Mouse (Mus musculus) thymus, postnatal 4 days (tissue): ENCODE measurements at regions not wholly inside any gene's neighbourhood (a gene's known extent, or its start where the extent isn't known, plus 50 kb on each side); places are given as distances from the start of the nearest gene placed in this dataset.

Experiments
- DNase-seq: peaks from one replicate; pipeline ENCODE4 v3.0.0; 2021

DNA sequence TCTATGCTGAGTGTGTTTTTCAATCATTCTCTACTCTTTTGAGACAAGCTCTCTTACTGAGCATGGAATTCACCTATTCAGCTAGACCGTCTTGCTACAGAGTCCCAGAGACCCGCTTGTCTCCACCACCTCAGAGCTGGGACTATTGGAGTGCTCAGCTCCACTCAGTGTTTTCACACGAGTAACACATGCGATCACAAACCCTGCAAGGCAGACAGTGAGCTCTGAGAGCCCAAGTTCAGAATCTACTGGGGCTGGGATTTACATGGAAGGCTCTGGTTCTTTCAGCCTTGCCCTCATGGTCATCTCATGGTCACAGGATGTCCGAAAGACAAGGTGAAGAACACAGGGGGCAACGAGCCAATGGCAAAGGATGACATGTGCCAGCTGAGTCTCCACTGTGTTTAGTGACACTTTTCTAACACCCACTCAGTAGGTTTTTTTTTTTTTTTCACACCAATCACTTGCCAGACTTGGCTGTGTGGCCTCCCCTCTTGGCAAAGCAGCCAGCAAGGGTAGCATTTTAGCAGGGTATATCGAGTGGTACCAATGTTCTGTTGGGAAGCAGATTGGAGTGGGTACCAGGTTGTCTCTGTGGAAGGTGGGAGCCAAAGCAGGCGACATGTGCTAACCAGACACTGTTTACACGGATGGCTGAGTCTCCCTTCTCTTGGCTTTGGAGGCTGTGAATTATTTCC lies 51.2 kb upstream of the Gtsf1l start:
- no peak for DNase-seq

DNA sequence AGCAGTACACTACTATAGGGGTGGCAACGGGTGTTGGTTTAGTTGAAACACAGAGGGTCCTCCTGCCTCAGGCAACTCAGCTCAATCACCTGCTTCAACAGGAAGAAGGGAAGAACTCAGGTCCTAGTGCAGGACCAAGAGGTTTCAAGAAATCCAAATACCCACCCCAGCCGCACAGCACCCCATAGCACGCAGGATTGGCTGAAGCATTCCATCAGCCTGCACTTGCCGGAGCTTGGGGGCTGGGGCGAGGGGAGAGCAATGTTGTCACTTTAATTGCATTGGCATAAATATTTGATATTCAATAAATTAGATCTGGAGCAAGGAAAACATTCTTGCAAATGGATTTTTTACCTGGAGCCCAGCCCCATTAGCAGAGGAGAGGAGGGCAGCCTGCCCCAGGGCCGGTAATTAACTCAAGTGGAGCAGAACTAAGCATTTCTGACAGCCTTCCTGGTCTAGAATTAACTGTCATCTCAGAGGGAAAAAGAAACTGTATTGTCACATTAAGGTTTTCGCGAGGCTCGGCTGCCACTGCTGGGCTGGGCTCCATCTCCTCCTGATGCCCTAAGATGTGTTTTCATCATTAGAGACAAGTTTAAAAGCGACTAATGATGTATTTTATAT lies 55.2 kb upstream of the Gtsf1l start:
- DNase-seq, result no peak

DNA sequence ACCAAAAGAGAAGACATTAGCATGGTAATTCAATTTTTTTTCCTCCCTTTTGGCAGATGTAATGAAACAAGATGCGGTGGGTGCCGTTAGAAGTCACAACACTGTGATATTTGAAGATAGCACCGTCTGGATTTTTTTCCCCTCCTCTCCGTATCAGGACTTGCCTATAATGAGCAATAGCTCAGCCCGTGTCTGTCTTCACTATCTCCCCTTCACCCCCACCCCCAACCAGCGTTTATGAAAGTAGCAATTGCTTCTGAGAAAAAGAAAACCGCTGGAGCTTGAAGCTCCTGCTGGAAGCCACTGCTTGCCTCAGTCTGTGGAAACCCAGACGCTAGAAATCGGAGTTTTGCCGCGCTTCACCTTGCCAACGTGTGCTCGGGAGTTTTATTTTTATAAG lies 55.8 kb upstream of the Gtsf1l start:
- no peak for DNase-seq

DNA sequence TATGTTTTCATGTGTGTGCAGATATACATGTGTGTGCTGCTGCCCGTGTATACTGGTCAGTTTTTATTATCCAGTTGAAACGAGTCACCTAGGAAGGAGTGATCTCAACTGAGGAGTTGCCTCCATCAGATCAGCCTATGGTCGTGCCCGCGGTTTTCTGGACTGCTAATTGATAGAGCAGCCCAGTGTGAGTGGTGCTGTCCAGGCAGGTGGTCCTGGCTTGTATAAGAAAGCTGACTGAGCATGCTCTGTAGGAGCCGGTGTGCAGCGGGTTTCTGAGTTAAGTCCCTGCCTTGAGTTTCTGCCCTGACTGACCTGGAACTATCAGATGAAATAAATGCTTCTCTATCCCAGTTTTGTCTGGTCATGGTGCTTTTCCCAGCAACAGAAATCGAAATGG lies 56.9 kb upstream of the Tox2 start:
- DNase-seq, result no peak

DNA sequence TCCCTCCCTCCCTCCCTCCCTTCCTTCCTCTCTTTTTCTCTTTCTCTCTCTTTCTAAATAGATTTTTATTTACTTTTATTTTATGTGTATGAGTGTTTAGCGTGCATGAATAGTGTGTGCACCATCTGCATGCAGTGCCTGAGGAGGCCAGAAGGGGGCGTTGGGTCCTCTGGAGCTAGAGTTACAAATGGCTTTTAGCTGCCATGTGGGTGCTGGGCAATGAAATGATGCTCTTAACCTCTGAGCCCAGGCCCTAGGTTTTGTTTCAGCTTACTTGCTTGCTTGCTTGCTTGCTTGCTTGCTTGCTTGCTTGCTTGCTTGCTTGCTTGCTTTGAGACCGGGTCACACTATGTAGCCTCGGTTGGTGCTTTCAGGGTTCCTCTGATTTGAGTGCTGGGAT lies 56.4 kb upstream of the Tox2 start:
- DNase-seq, result peak; percentile 34

DNA sequence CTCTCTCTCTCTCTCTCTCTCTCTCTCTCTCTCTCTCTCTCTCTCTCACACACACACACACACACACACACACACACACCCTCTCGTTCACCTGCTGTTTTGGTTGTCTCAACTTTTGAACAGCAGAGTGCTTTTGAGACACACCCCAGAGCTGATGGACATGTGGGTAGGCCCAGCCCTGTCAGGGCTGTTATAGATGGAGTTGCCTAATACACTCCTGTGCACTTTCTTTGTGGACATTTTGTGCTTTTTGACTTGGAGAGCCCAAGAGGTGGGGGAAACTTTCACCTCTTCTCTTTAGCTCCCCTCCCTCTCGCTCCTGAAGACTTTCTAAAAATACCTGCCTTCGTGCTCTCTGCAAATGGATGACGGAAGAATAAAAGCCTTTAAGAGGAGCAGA lies 55.5 kb upstream of the Tox2 start:
- DNase-seq, result no peak

DNA sequence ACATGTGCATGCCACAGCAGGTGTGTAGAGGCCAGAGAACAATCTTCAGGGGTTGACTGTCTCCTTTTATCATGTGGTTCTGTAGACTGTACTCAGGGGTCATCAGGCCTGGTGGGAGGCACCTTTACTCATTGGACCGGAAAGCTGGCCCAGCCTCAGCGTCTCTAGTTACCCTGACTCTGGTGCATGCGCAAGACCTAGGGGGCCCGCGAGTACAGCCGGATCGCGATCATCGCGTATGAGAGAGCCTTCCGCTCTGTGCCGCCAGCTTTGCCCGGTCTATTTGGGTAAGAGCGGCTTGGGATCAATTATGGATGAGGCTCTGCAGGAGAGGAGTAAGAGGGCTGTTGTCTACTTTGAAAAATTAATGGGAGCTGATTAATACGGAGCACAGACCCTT lies 51.9 kb upstream of the Tox2 start:
- no peak for DNase-seq

DNA sequence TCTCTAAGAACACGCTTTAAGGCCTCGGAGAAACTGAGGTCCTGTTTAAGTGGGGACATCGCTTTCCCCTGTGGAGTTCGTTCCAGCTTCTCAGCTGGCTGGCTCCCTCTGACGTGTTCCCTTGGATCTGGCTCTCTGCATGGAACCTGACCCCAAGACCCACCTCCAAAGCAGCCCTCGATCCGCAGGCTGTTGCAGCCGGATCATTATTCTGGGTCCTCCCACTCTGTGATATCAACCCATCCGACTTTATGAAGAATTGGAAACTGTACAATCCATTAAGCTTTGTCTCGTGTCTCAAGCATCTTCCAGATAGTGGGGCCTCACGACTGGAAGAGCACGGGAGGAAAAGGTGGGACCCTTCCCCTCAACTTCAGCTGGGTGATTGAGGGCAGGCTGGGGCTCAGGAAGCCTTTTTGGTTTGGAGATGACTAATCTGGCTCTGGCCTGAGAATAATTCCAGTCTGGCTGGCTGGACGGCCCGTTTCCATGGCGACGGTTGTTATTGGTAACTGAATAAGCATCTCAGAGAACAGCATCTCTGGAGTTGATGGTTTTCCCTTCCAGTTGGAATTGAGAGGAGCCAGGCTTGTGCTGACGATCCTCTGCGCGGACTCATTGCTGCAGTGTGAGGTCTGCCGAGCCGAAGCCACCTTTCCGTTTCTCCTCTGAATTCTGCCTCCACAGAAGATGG lies 50.4 kb upstream of the Tox2 start:
- no peak for DNase-seq
